Mouse (Mus musculus) B cell, adult (primary cell): ENCODE data around the gene Tc2n. TPM values are rescaled to one million over a fixed set of nuclear protein-coding genes. Genes with fewer than 3 reads are reported as not detected.

Experiments used
- total RNA-seq: library from RNA; stranded (reverse); gene quantifications from 4 replicates; pipeline ENCODE4 v1.2.4, GENCODE M21; 2023; ENCODE audit not compliant: inconsistent age

Tc2n gene
- not detected in 4 replicates for total RNA-seq

GRCm38 (mm10) chr12:101718054-101718754, at the start of gene Tc2n:
Gene Tc2n, minus strand, starts transcription at chr12:101718523.

Other genes starting within 250 kb of the Tc2n start
- gene Fbln5, start 100.5 kb upstream of the Tc2n start, total RNA-seq: not detected in 4 replicates
- gene Trip11, start 194.7 kb upstream of the Tc2n start, total RNA-seq: 60.6 to 69.3 TPM (median 64.1 TPM) in 4 replicates
- gene Atxn3, start 239.7 kb upstream of the Tc2n start, total RNA-seq: 20.7 to 27.9 TPM (median 26.8 TPM) in 4 replicates